Mouse (Mus musculus) E14TG2a.4 (cell line): ENCODE measurements at regions not wholly inside any gene's neighbourhood (a gene's known extent, or its start where the extent isn't known, plus 50 kb on each side); places are given as distances from the start of the nearest gene placed in this dataset.

Source experiments
- CTCF ChIP-seq: conservative IDR thresholded peaks from 2 replicates; pipeline ENCODE4 v1.5.1; 2014; ENCODE audit warnings: low read length
- POU5F1 ChIP-seq: IDR thresholded peaks from 2 replicates; pipeline ENCODE4 v1.6.1; 2014; ENCODE audit warnings: low read length, borderline replicate concordance

DNA sequence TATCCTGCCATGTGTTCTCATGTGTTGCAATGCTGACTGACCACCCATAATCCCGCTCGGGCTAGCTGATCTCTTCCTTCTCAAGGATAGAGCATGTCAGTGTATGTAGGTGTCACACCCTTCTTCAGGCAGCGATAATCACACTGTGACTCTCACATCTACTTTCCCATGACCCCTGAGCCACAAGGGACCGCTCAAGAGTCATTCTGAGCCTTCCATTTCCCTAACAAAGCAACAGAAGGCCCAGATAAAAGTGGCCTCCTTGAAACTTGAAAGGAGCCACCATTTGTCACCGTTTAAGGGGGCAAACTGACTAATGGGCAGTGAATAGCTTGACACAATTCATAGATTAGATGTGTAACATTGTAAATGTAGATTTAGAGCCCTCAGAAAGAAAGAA is 103.9 kb upstream of the Kbtbd8 start:
- TF ChIP-seq CTCF (no peak), POU5F1 (no peak)
